Mouse (Mus musculus) kidney, postnatal 10 days (tissue): ENCODE measurements around the gene Gm49384.
A peak's percentile ranks its signal among the peaks of the same experiment; 100 is the strongest.

Experiments
- DNase-seq: peaks from one replicate; pipeline ENCODE4 v3.0.0; 2021; ENCODE audit warnings: mixed read lengths

The Gm49384 gene

DNA sequence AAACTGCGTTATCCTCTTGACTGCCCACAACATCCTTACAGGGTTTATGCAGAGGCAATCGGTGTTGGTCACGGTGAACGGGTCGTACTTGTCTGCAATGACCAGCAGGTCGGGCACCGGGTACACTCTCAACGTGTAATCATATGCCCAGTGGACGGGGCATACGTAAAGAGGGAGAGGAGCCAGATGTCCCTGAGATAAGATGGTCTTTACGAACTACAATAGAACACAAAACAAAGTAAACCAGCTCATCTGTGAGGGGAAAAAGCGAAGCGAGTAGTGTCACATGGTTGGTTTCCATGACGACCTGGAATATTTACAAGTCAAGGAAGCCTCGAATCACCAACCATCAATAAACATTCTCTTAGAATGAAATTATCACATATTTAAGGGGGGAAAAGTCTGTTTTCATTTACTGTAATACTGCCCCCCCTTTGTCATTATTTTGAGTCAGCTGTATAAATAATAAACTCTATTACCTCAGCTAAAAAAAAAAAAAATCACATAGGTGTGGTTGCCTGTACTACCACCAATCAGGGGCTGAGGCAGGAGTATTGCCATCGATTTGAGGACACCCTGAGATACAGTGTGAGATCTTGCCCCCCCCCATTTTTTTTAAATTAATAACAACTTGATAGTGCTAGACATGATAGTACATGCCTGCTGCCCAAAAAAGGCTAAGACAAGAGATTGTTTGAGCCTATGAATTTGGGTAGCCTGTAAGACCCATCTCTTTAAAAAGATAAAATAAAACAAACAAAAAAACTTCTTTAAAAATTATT is at the start of gene Gm49384:
TSS of gene Gm49384 (minus strand) at position 216 of the 782 bp plus-strand sequence.
- no peak for DNase-seq

- DNase-seq, result no peak
These were observed 49.7 kb upstream of the Gm49384 start for GRCm38 (mm10) chr12:69253806-69254205.

GRCm38 (mm10) chr12:69250756-69251155 is 46.7 kb upstream of the Gm49384 start:
- no peak for DNase-seq

- no peak for DNase-seq
These were observed 45.7 kb upstream of the Gm49384 start for GRCm38 (mm10) chr12:69249766-69250165.

- DNase-seq, result peak; percentile 84
These were observed 37.8 kb upstream of the Gm49384 start for GRCm38 (mm10) chr12:69241771-69242431.

DNA sequence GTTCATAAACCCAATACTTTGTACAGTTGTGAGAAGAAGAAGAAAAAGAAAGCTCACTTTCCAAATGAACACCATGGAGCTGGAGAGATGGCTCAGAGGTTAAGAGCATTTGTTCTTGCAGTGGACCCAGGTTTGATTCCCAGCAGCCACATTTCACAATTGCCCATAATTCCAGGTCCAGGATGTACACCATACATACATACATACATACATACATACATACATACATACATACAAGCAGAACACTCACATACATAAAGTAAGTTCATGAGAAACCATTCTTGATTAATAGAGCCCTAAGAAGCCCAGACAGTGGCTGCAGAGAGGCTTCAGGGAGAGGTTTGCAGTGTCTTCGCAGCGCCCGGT is 37.3 kb upstream of the Gm49384 start:
- DNase-seq, result no peak

DNA sequence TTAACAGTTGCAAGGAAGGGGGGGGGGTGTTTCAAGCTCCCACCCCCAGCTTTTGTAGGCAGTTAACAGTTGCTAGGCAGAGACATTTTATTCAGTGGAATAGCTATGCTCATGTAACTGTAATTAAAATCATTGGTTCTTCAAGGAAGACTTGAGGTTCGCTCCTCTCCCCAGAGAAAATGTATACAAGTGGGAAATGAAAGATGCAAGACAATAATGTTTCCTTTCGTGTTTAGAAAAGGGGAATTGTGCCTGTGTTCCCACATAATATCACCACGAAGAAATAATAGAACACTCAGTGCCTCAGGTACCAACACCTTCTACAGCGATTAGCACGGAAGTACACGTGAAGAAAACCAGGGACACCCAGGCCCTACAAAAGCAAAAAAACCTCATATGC is 36.8 kb upstream of the Gm49384 start, which contains the start of gene Klhdc1:
TSS of gene Klhdc1 (plus strand) at position 301 of the 400 bp plus-strand sequence.
- DNase-seq, result no peak

- no peak for DNase-seq
These were observed 34.2 kb upstream of the Gm49384 start for GRCm38 (mm10) chr12:69238284-69238683.

- no peak for DNase-seq
These were observed 31.7 kb upstream of the Gm49384 start for GRCm38 (mm10) chr12:69235782-69236181.

GRCm38 (mm10) chr12:69229251-69229650 is 25.2 kb upstream of the Gm49384 start:
- peak; percentile 31 for DNase-seq

DNA sequence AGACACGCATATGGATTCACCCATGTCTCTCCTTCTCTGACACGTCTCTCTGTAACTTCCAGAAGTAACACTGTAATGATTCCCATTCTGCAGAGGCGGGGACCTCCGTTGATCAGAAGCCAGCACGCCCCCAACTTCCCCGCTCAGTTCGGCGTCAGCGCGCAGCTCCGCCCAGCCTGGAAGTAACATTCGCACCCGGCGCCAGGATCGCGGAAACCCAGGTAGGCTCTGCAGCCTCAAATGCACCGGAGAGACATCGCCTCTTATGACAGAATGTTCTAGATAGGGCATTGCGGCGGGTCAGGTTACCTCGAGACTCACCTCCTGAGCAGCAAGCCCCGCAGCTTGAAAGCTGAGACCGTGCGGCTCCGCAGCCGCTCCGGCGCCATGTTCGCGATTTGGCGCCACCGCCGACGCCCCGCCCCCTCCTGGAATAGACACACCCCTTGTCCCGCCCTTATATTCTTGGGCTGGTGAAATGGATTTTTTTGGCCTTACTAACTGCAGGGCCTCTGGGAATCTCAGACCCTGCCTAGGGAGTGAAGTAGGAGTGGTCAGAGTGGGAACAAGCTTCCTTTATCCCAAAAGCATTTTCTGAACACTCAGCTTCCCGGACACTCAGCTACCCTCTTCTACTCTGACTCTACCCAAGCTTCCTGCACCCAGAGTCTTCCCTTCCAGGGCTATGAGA is 23.9 kb upstream of the Gm49384 start, which contains the start of gene Pole2:
TSS of gene Pole2 (minus strand) at position 420 of the 691 bp plus-strand sequence.
- peak; percentile 95 for DNase-seq

DNA sequence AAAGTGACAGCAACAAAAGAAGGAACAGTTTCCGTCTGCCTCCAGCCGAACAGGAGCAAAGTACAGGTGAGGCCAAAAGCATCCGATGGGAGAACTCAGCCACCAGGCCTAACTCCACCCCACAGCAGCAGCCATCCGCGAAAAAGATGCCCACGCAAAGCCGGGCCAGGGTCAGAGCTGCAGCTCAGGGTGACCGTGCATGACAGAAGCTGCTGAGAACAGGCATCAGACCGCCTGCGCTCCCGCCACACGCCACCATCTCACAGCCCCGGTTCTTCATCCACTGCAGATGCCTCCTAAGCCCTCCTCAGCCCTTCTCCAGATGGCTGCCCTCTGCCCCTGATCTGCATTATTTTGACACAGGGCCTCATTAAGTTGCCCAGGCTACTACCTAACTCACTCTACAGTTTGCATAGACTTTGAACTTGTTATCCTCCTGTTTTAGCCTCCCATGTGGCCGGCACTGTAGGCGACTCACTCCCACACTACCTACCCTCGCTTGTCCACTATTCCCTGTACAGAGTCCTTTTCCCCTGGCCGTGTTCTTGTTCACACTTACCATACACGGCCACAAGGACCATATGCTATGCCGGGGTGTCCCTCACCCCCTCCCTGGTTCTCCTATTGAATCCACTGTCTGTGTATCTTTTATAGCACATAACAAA is 16.7 kb upstream of the Gm49384 start:
- peak; percentile 21 for DNase-seq

- DNase-seq, result no peak
These were observed 12.5 kb upstream of the Gm49384 start for GRCm38 (mm10) chr12:69216587-69216986.

DNA sequence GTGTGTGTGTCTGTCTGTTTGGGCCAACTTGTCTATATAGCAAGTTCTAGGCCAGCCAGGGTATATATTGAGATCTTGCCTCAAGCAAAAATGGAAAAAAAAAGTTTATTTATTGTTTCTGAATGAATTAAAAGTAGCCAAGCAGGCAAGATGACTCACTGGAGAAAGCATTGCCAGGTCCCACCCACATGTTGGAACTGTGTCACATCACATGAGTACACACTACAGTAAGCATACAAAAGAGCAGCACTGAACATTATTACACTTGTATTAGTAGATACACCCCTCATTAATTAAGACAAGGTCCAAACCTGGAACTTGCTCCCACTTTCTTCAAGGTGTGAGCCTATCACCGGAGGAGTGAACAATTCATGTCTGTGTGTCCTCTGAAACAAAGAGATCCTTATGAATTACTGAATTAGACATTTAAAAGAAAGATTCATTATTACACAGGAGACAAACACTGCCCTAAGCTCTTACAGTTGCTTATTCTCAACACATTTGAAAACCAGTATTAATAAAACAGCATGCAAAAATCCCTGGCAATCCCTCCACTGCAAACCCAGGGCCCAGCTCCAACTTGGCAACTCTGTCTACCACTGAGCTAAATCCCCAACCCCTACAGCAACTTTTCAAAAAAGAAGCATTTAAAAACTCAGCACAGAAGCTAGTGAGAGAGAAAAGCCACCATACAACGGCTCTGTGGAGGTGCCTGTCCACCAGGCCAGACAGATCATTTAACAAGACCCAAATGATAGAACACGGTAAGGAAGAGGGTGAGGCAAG is 11.1 kb upstream of the Gm49384 start:
- no peak for DNase-seq

DNA sequence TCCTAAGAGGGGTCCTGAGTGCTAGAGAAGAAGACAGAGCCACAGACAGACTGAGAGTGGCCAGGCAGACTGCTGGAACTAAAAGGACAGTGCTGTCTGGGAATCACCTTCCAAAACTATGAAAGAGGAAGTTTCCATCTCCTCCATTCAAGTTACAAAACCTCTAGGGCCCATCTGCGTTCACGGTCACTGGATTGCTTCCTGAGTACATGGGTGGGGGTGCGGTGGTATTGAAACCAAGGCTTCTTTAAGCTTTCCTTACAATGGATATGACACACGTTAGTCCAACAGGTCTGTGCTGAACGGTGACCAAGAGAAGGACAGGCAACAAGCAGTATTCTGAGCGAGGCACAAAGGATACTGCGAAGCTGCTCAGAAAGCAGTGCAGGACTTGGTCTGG is 10.3 kb upstream of the Gm49384 start:
- DNase-seq, result no peak

DNA sequence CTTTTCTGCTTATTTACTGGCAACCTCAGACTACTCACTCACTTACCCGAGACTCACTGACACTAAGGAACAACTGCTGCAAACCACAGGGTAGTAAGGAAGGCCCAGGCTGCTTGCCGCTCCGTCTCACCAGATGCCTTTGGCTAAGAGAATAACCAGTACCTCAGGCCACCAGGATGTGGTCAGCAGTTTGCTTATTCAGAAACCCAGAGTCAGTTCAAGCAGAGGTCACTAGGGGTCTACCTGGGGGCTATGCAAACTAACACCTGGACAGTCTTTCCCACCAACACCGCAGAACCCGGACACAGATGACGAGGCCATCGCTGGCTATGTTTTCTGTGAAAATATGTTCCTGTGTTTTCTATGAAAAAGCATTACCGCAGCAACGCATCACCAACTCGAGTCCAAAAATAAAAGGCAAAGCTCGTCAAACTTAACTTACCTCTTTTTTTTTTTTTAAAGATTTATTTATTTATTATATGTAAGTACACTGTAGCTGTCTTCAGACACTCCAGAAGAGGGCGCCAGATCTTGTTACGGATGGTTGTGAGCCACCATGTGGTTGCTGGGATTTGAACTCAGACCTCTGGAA is 9.2 kb upstream of the Gm49384 start:
- DNase-seq, result no peak

DNA sequence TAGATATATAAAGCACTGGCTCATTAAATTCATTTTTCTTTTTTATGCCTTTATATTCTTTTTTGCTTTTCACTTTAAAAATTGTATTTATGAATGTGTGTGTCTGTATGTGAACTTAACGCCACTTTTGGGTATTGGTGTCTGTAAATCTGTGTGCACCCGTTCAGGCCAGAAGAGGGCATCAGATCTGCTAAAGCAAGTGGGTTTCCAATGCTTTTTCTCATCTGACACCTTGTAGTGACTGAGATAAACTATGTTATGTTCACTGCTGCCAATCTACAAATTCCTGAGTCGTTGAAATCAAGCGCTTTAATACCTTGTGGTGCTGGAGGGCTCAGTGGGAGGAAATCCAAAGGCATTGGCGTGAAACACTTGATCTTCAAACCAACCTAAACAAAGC is 7.0 kb upstream of the Gm49384 start:
- peak; percentile 34 for DNase-seq

- no peak for DNase-seq
These were observed 6.3 kb upstream of the Gm49384 start for GRCm38 (mm10) chr12:69210056-69210979.

DNA sequence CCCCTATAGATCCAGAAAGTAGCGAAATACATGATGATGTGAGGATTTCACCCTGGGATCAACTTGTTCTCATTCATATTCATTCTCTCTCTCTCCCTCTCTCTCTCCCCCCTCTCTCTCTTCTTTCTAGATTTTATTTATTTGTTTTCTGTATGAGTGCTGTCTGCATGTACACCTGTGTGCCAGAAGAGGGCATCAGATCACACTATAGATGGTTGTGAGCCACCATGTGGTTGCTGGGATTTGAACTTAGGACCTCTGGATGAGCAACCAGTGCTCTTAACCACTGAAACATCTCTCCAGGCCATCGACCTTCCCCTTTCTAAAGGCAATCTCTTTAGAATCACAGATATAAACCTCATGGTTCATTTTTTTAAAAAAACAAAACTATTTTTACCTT is 4.5 kb upstream of the Gm49384 start:
- no peak for DNase-seq

DNA sequence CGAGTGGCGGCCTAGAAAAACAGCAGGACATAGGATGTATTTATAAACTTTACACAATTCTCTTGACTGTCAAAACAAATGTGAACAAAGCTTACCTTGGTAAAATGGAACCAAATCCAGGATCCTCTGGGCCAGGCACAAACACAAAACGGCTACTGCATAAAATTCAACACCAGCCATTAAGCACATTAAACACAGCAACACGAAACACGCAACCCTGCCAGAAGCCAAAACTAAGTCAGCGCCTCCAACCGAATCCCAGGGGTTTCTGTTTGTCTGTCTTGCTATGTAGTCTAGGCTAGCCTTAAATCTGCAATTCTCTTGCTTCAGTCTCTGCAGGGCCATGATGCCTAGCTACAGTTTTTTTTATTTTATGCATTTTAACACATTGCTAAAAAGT is 3.9 kb upstream of the Gm49384 start:
- DNase-seq, result no peak

DNA sequence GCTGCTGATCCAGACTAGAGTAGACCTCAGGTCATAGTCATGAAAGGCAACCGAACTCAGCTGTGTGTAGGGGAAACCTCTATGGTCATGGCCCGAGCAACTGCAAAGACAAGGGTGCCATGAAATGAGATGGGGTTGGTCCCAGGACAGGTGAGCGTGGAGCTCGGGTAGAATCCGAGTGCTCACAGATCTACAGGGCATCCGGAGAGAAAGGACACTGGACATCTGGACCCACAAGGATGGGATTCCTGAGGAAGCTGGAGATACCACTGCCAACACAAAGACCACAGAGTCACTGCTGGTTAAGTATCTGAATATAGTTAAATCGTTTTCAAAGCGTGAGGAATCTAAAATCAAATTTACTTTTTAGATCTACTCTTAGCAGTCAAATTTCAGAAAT is 3.3 kb upstream of the Gm49384 start:
- no peak for DNase-seq
